Mouse (Mus musculus) hindbrain, embryonic 12.5 days (tissue): ENCODE measurements around the gene Opa3. TPM values are rescaled to one million over a fixed set of nuclear protein-coding genes. Genes with fewer than 3 reads are reported as not detected.

Experiments used
- ATAC-seq: fragments of 200-750 bp; cut with Nextera tagmentation; 2 replicates; pipeline ENCODE4 v1.8.0; 2017; ENCODE audit warnings: moderate TSS enrichment; ENCODE audit not compliant: low FRiP score
- H3K27ac ChIP-seq: fragments of 300-500 bp; sonication (generic); 2 replicates; pipeline ENCODE4 v1.5.1; 2016; ENCODE audit warnings: mild to moderate bottlenecking
- H3K27me3 ChIP-seq: fragments of 300-500 bp; sonication (generic); 2 replicates; pipeline ENCODE4 v1.6.1; 2016; ENCODE audit warnings: mild to moderate bottlenecking
- H3K36me3 ChIP-seq: fragments of 300-500 bp; sonication (generic); 2 replicates; pipeline ENCODE4 v1.6.1; 2016; ENCODE audit warnings: mild to moderate bottlenecking
- H3K4me1 ChIP-seq: fragments of 300-500 bp; sonication (generic); 2 replicates; pipeline ENCODE4 v1.6.1; 2016
- H3K4me2 ChIP-seq: fragments of 300-500 bp; sonication (generic); replicated peaks from 2 replicates; pipeline ENCODE4 v1.6.1; 2016; ENCODE audit warnings: mild to moderate bottlenecking
- H3K4me3 ChIP-seq: fragments of 300-500 bp; sonication (generic); 2 replicates; pipeline ENCODE4 v1.5.1; 2016; ENCODE audit warnings: mild to moderate bottlenecking
- H3K9ac ChIP-seq: fragments of 300-500 bp; sonication (generic); 2 replicates; pipeline ENCODE4 v1.6.1; 2016; ENCODE audit warnings: mild to moderate bottlenecking, moderate library complexity
- H3K9me3 ChIP-seq: fragments of 300-500 bp; sonication (generic); replicated peaks from 2 replicates; pipeline ENCODE4 v1.6.1; 2016; ENCODE audit warnings: mild to moderate bottlenecking
- WGBS: fragments of 180-500 bp; shearing (Covaris S2); methylation state at CpG from one replicate; pipeline ENCODE4 v1.1.7; 2016; 5-methylcytosine and 5-hydroxymethylcytosine counted together
- polyA plus RNA-seq: library from polyadenylated mRNA; unstranded; fragments of >200 nt; fragmentation: Nextera tagmentation; extraction: Ambion mirVana; gene quantifications from 2 replicates; pipeline ENCODE4 v1.2.1, GENCODE M21; 2016

Gene Opa3
- polyA plus RNA-seq, 1 experiment from 2014 or later: 41.1 TPM

DNA sequence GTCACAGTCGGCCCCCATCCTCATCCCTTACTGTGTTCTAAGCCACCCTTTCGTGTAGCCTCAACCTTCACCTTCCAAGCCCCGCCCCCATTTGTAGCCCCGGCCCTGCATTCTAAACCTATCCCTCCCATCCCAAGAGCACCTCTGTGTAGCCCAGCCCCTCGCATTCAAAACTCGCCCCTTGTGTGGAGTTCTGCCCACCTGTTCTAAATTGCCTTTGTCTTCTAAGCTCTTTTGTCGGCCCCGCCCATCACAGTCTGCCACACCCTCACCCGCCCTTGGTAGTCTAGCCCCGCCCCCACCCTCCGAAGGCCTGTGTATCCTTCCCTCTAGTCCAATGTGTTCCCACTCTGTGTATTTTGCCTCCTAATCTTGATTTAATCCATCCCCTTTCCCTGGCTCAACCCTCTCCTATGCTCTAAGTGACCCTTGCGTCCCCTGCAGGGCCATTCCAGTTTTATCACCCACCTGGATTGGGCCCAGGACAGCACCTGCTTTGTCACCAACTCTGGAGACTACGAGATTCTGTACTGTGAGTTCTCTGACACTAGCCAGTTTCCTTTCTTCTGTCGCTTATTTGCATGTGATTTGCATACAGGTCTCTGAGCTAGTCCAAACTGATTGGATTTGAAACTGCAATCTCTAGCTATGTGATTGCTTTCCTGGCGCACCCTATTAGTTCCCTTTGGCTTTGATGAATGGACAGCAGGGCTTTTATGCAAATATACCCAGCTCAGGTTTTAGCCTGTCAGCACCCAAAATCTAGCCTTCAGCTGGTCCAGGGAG is 25.9 kb upstream of the Opa3 start:
- H3K4me1 ChIP-seq: no peaks in the 10 kb centered on the region
- no peaks in the 10 kb centered on the region for H3K9me3 ChIP-seq
- no peak overlapping the region for H3K27ac ChIP-seq
- H3K27me3 ChIP-seq: no peaks in the 10 kb centered on the region
- H3K4me3 ChIP-seq: no peak overlapping the region
- H3K36me3 ChIP-seq: peaks cover 62% of the 10 kb centered on the region
- 0 out of 2 replicates have a peak, but pooled peaks have one; percentile 14 for ATAC-seq
- no peak overlapping the region for H3K4me2 ChIP-seq
- 59% methylated on average over 15 of the region's 15 CpGs for WGBS
- H3K9ac ChIP-seq: no peak overlapping the region

DNA sequence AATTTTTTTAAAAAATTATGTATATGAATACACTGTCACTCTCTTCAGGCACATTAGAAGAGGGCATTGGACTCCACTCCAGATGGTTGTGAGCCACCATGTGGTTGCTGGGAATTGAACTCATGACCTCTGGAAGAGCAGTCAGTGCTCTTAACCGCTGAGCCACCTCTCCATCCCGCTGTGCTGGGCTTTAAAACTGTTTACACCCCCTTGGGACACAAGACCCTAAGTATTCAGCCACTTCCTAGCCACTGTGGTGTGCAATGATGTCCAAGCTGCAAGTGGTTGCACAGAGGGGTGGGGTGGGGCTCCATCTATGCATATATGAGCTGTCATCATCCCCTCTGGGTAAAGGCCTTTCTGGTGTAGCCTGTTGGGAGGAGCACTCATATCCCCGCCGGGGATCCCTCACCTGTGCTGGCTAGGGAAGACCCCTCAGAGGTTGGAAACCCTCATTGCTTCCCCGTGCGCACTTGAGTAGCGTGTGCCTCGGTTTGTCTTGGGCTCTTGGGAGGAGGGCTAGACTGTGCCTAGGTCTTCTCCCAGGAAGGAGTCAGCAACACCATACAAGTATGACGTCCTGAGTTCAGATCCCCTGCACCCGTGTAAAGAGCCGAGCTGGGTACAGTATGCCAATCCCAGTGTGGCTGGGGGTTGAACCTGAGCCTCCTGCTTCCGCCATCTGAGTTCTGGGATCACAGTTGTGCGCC is 19.8 kb upstream of the Opa3 start:
- H3K4me3 ChIP-seq: no peak overlapping the region
- no peaks in the 10 kb centered on the region for H3K9me3 ChIP-seq
- H3K4me2 ChIP-seq: no peak overlapping the region
- peaks cover 10% of the 10 kb centered on the region for H3K27me3 ChIP-seq
- no peak for ATAC-seq
- peaks cover 27% of the 10 kb centered on the region for H3K36me3 ChIP-seq
- H3K27ac ChIP-seq: no peak overlapping the region
- peaks cover 8% of the 10 kb centered on the region for H3K4me1 ChIP-seq
- WGBS: 82% methylated on average over 13 of the region's 13 CpGs
- H3K9ac ChIP-seq: no peak overlapping the region

DNA sequence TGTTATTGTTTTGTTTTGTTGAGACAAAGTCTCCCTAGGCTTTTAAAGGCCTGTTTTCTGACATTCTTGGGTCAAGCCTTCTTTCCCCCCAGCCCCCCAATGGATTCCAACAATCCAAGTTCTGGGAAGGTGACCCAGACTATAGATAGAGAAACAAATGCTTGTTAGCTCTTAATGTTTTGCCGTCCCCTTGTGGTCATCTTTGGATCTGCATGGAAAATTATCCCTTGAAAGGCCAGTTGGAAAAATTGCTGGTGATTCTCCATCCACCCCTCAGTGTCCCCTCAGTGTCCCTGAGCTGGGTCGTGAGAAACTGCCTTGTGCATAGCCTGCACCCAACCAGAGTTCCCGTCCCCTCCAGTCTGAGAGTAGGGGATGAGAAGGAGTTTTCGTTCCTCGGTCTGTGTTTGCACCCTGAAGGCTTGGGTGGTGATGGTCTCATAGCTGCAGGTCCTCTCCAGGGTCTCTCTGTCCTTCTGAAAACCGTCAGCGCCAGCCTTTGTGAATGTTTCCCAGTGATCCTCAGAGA is 19.1 kb upstream of the Opa3 start:
- H3K4me1 ChIP-seq: peaks cover 8% of the 10 kb centered on the region
- WGBS: 48% methylated on average over 7 of the region's 7 CpGs
- no peak overlapping the region for H3K27ac ChIP-seq
- H3K27me3 ChIP-seq: peaks cover 15% of the 10 kb centered on the region
- no peak for ATAC-seq
- peaks cover 23% of the 10 kb centered on the region for H3K36me3 ChIP-seq
- no peak overlapping the region for H3K4me2 ChIP-seq
- H3K9ac ChIP-seq: no peak overlapping the region
- H3K9me3 ChIP-seq: no peaks in the 10 kb centered on the region
- H3K4me3 ChIP-seq: no peak overlapping the region

DNA sequence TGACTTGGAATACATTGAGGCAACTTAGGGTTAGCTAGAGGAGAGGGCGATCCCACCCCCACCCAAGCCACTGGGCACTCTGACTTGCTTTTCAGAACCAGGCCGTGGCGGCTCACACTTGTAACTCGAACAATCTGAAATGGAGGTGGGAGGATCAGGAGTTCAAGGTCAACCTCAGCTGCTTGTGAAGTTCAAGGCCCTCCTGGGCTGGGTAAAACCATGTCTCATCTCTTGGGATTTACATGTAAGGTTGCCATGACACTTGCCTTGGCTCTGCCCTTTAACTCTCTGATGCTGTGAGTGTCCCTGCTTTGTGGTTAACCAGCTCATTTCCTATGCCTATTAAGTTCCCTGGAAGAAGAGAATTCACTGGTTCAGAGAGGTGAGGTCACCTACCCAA is 18.6 kb upstream of the Opa3 start:
- Histone ChIP-seq H3K4me3 (no peak overlapping the region), H3K9me3 (no peaks in the 10 kb centered on the region), H3K9ac (no peak overlapping the region), H3K27me3 (peaks cover 17% of the 10 kb centered on the region), H3K36me3 (peaks cover 18% of the 10 kb centered on the region), H3K4me2 (no peak overlapping the region), H3K4me1 (peaks cover 8% of the 10 kb centered on the region), H3K27ac (no peak overlapping the region)
- no peak for ATAC-seq
- WGBS: 93% methylated on average over 4 of the region's 4 CpGs

DNA sequence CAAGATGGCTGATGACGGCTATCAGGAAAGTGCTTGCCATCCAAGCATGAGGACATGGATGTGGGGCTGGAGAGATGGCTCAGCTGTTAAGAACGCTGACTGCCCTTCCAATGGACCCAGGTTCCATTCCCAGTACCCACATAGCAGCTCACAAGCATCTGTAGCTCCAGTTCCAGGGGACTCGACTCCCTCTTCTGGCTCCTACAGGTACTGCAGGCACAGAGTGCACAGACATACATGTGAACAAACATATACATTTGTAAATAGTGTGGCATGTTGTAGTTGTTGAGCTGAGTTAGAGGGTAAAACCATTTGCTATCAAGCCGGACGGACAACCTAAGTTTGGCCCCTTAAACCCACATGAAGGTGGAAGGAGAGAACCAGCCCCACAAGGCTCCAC is 18.1 kb upstream of the Opa3 start:
- Histone ChIP-seq H3K36me3 (peaks cover 13% of the 10 kb centered on the region), H3K4me3 (no peak overlapping the region), H3K27ac (no peak overlapping the region), H3K9me3 (no peaks in the 10 kb centered on the region), H3K4me2 (no peak overlapping the region), H3K27me3 (peaks cover 17% of the 10 kb centered on the region), H3K9ac (no peak overlapping the region), H3K4me1 (peaks cover 12% of the 10 kb centered on the region)
- 90% methylated on average over 5 of the region's 5 CpGs for WGBS
- ATAC-seq: no peak

DNA sequence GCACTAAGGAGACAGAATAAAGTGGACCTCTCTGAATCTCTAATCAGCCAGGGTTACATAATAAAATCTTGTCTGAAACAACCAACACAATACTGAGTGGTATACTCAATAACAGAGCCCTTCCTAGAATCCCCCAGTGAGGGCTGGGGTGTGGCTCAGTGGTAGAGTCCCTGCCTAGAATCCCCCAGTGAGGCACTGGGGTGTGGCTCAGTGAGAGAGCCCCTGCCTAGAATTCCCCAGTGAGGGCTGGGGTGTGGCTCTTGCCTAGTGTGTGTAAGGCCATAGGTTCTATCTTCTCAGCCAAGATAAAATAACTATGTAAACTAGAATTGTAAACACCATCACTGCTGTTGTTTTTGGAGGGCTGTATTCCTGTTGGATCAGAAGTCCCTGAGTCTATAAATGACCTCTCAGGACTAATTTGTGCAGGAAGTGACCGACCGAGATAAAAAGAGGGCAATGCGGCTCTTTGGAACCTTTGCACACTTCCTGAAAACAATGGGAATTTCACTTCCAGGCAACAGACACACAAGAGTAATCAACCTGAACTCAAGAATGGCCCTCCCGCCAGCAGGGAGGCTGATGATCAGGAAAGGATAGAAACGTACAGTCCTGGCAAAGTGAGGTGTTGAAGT is 17.0 kb upstream of the Opa3 start:
- 59% methylated on average over 5 of the region's 5 CpGs for WGBS
- Histone ChIP-seq H3K4me1 (peaks cover 17% of the 10 kb centered on the region), H3K9ac (no peak overlapping the region), H3K4me3 (no peak overlapping the region), H3K27me3 (peaks cover 17% of the 10 kb centered on the region), H3K9me3 (no peaks in the 10 kb centered on the region), H3K27ac (no peak overlapping the region), H3K4me2 (no peak overlapping the region), H3K36me3 (0 out of 2 replicates have a peak, but pooled peaks cover 1% of the 10 kb centered on the region)
- ATAC-seq: no peak

DNA sequence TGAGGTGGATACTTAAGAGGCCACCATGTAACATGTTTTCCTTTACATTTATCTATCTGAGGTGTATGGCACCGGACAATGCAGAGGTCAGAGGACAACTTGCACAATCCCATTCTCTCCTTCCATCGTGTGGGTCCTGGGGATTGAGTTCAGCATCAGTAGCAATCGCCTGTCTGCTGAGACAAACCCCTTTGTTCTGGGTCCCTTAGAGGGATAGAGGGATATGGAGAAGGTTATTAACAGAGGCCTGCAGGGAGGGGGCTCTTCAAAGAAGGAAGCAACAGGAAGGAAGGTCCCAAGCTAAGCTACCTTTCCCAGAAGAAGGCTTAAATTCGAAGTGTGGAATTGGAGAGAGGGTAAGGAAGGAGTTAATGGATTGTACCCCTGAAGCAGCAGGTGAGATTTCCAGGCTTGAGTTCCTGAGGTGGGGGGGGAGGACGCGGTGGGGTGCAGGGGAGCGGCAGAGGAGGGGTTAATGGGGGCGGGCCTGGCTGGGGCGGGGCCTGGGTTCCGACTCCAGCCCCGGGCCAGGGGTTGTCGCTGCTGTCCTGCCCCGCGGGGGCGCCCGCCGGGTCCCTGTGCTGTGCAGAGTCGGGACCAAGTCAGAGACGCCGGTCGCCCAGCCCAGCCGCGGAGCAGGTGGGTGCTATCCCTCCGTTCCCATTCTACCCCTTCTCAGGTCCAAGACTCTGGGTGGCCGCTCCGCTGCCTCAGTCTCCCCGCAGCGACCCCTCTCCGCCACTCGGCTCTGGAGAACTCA is 16.0 kb upstream of the Opa3 start, which contains the start of gene Gpr4:
Gene Gpr4 (plus strand): TSS at position 543 of the 760 bp plus-strand sequence.
- 4% methylated on average over 26 of the region's 30 CpGs for WGBS
- Histone ChIP-seq H3K9me3 (no peaks in the 10 kb centered on the region), H3K27ac (no peak within 1 kb of the TSS), H3K36me3 (no peaks in the 10 kb centered on the region), H3K27me3 (peaks cover 17% of the 10 kb centered on the region), H3K4me2 (peak within 1 kb of the TSS; percentile 65), H3K9ac (peak within 1 kb of the TSS; percentile 57), H3K4me1 (peaks cover 17% of the 10 kb centered on the region), H3K4me3 (peak within 1 kb of the TSS; percentile 38)
- peak; percentile 51; the same call in 1 of the 2 replicates for ATAC-seq

DNA sequence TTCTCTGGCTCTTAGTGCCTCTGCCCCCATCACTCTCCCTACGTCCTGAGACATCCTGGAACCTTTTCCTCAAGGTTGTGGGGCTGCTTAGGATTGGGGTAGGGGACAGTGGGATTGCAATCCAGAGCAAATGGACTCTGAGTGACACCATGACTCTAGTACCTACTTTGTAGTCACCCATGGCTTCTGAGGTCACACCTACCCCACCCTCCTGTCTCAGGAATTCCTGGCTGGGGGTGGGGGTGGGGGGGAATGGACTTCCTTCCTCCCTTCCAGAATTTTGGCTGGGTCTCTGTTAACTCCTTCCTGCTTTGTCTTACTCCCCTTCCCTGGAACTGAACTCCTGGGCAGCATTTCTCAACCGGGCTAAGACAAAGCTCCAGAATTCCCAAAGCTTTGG is 14.7 kb upstream of the Opa3 start:
- WGBS: 70% methylated on average over 2 of the region's 2 CpGs

DNA sequence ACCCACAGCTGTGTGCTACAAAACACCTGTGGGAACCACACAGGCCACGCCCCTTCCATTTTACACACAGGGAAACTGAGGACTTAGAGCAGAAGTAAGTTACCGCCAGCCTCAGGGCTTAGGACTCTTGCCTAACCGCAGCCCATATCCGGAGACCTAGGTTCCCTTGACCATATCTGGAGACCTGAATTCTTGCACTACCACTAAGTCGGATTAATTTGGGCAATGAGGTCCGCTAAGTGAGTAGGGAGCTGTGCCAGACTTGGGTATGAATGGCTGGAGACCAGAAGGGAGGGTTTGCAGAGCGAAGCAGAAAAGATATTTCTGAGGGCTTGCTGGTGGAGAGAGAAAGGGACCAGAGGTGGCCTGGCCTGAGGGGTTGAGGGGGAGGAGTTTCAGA is 13.8 kb upstream of the Opa3 start:
- no peak overlapping the region for H3K4me3 ChIP-seq
- no peak for ATAC-seq
- WGBS: 68% methylated on average over 7 of the region's 7 CpGs

More for the DNA sequence above, 14.7 kb upstream of the Opa3 start:
- Histone ChIP-seq H3K27ac (no peak overlapping the region), H3K4me1 (peaks cover 17% of the 10 kb centered on the region), H3K4me3 (no peak overlapping the region), H3K4me2 (no peak overlapping the region), H3K27me3 (peaks cover 17% of the 10 kb centered on the region), H3K36me3 (no peaks in the 10 kb centered on the region), H3K9me3 (no peaks in the 10 kb centered on the region), H3K9ac (no peak overlapping the region)
- no peak for ATAC-seq

DNA sequence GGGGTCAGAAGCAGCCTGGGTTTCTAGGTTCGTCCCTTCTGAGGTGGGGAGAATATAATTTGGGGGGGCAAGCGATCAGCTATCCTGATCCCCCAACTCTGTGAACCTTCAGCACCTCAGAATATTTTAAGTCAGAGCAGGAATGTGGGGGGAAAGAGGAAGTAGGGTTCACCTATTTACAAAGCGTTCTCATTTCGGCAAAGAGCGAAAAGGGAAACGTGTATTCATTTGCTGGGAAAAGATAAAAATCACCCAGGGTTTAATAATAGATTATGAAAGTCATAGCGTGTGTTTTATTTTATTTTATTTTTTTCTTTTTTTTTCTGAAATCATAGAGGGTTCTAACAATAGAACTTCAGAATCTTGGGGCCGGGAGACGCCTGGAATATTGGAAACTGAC is 13.2 kb upstream of the Opa3 start:
- no peaks in the 10 kb centered on the region for H3K36me3 ChIP-seq
- H3K4me3 ChIP-seq: no peak overlapping the region
- no peak for ATAC-seq
- 71% methylated on average over 9 of the region's 9 CpGs for WGBS
- H3K9ac ChIP-seq: no peak overlapping the region
- H3K27ac ChIP-seq: no peak overlapping the region
- no peak overlapping the region for H3K4me2 ChIP-seq
- peaks cover 17% of the 10 kb centered on the region for H3K4me1 ChIP-seq
- H3K27me3 ChIP-seq: peaks cover 17% of the 10 kb centered on the region
- H3K9me3 ChIP-seq: no peaks in the 10 kb centered on the region

More for the DNA sequence above, 13.8 kb upstream of the Opa3 start:
- Histone ChIP-seq H3K4me2 (no peak overlapping the region), H3K9me3 (no peaks in the 10 kb centered on the region), H3K9ac (no peak overlapping the region), H3K36me3 (no peaks in the 10 kb centered on the region), H3K27me3 (peaks cover 17% of the 10 kb centered on the region), H3K27ac (no peak overlapping the region), H3K4me1 (peaks cover 17% of the 10 kb centered on the region)

DNA sequence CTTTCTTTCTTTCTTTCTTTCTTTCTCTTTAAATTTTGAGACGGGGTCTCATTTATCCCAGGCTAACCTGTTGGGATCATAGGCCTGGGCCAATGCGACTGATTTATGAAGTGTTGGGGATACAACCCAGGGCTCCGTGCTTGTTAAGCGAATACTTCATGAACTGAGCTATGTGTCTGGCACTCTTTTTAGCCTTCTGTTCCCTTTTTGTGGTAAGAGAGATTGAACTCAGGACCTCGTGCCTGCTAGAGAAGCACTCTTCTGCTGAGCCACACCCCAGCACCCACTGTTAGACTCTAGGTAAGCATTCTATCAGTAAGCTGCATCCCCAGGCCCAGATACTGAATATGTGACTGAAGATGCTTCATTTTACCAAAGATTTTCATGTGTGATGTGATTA is 10.6 kb upstream of the Opa3 start:
- no peak overlapping the region for H3K9ac ChIP-seq
- H3K27me3 ChIP-seq: peaks cover 15% of the 10 kb centered on the region

More for the DNA sequence above, 10.6 kb upstream of the Opa3 start:
- 0 out of 2 replicates have a peak, but pooled peaks cover 4% of the 10 kb centered on the region for H3K36me3 ChIP-seq
- 72% methylated on average over 5 of the region's 5 CpGs for WGBS
- no peak overlapping the region for H3K4me3 ChIP-seq
- no peak for ATAC-seq
- no peak overlapping the region for H3K27ac ChIP-seq
- no peak overlapping the region for H3K4me2 ChIP-seq
- H3K4me1 ChIP-seq: peaks cover 10% of the 10 kb centered on the region
- no peaks in the 10 kb centered on the region for H3K9me3 ChIP-seq
